Comparison of ENCODE assay signal across 24 mouse cellular contexts in the genomic region with DNA sequence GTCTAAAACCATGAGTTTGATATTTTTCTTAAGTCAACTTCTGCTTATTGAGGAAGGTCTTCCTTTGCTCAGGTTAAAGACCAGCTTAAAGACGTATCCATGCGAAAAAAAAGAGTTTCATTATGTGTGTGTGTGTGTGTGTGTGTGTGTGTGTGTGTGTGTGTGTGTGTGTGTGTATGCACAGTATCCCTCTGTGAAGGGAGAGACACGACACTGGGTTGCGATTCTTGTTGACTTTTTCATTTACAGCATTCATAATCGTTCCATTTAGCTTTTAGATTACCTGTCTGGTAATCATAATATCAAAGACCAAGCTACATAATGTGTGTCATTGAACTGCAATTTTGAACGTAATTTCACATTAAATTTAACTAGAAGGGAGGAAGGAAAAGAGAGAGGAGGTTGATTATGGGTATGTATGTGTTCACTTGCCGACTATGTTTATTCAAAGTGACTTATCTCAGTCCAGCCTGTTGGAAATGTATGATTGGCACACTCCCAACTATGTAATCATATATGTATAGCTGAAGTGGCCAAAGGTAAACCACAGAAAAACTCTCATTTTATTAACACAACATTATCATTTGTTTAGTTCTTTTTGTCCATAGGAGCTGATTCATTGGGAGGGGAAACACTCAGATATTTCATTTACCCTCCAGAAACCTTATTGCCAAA.
"Had no signal": no experiment of that assay in that cellular context is flagged by ENCODE, and none has a peak within 500 bp of the region (broad histone marks: within the 10 kb centered on the region; RNA-seq: fewer than 3 reads in every experiment).

No protein-coding gene starts in this region.

- DNase-seq: forebrain, postnatal 0 days; gastrocnemius, postnatal 14 days; gastrocnemius, postnatal 36 days; heart, adult 11 months; heart, adult 2 months; heart, postnatal 10 days; heart, postnatal 4 days; kidney, adult 18-20 months; kidney, adult 8-10 months; kidney, postnatal 10 days; kidney, postnatal 25 days; kidney, postnatal 4 days had no signal

- H3K36me3 ChIP-seq: hindbrain, embryonic 10.5 days; hindbrain, embryonic 12.5 days; intestine, embryonic 15.5 days; limb, embryonic 10.5 days; limb, embryonic 12.5 days had no signal

- H3K4me1 ChIP-seq: hindbrain, embryonic 10.5 days; hindbrain, embryonic 12.5 days; intestine, embryonic 15.5 days; limb, embryonic 10.5 days; limb, embryonic 12.5 days had no signal

- H3K27ac ChIP-seq: heart, adult 2 months; hindbrain, embryonic 10.5 days; hindbrain, embryonic 12.5 days; hindbrain, embryonic 14.5 days; intestine, embryonic 15.5 days; layer of hippocampus, adult 2 months; left cerebral cortex, adult 2 months; limb, embryonic 10.5 days; limb, embryonic 12.5 days had no signal

- H3K4me3 ChIP-seq: heart, adult 2 months; hindbrain, embryonic 10.5 days; hindbrain, embryonic 12.5 days; intestine, embryonic 15.5 days; layer of hippocampus, adult 2 months; left cerebral cortex, adult 2 months; limb, embryonic 10.5 days; limb, embryonic 12.5 days had no signal

- H3K27me3 ChIP-seq: hindbrain, embryonic 12.5 days; intestine, embryonic 15.5 days; limb, embryonic 12.5 days had no signal

- H3K9me3 ChIP-seq: hindbrain, embryonic 10.5 days; hindbrain, embryonic 12.5 days; intestine, embryonic 15.5 days; limb, embryonic 10.5 days; limb, embryonic 12.5 days had no signal

- H3K9ac ChIP-seq: forebrain, postnatal 0 days; hindbrain, embryonic 12.5 days; hindbrain, embryonic 14.5 days; intestine, embryonic 15.5 days; limb, embryonic 12.5 days had no signal

- ATAC-seq: forebrain, postnatal 0 days; hindbrain, embryonic 16.5 days; inflammation-experienced regulatory T-cells, adult 6 months; intestine, embryonic 15.5 days; intestine, postnatal 0 days had no signal

- H3K4me2 ChIP-seq: heart, embryonic 11.5 days; hindbrain, embryonic 12.5 days; hindbrain, embryonic 14.5 days; intestine, embryonic 15.5 days; limb, embryonic 12.5 days had no signal
